Mouse (Mus musculus): ENCODE results near the gene Ckap2.
"Not testable (repeated sequence)": the region's sequence is repeated elsewhere in the genome, so short reads cannot be mapped to it uniquely, and the experiment has no call there.

GRCm38 (mm10) chr8:22136462-22136861 lies 49.2 kb downstream of the Ckap2 start:
- not testable (repeated sequence) for TF ChIP-seq POLR2A (IDR thresholded peaks at IDR 0.05; ENCODE audit: low read depth, low read length); CTCF (IDR thresholded peaks at IDR 0.05; ENCODE audit: borderline replicate concordance, insufficient read depth, low read length)
